Mouse (Mus musculus) small intestine, adult 2 months (tissue): Measurements from ENCODE around the gene Ttc9c. TPM values are rescaled to one million over a fixed set of nuclear protein-coding genes. Genes with fewer than 3 reads are reported as not detected.
"Not testable (repeated sequence)": the region's sequence is repeated elsewhere in the genome, so short reads cannot be mapped to it uniquely, and the experiment has no call there.

Experiments
- H3K27ac ChIP-seq: fragments of 200-500 bp; 2 replicates; pipeline ENCODE4 v1.5.1; 2012; ENCODE audit warnings: low read depth, low read length, control low read depth, inconsistent platforms; ENCODE audit not compliant: insufficient read depth
- H3K27me3 ChIP-seq: fragments of 200-500 bp; 2 replicates; pipeline ENCODE4 v1.6.1; 2012; ENCODE audit warnings: mild to moderate bottlenecking, moderate library complexity, low read length, inconsistent platforms; ENCODE audit not compliant: control insufficient read depth, insufficient read depth
- H3K36me3 ChIP-seq: fragments of 200-500 bp; 2 replicates; pipeline ENCODE4 v1.6.1; 2012; ENCODE audit warnings: mild to moderate bottlenecking, low read length, control low read depth, inconsistent platforms; ENCODE audit not compliant: control insufficient read depth, insufficient read depth
- H3K4me1 ChIP-seq: fragments of 200-500 bp; 2 replicates; pipeline ENCODE4 v1.6.1; 2012; ENCODE audit warnings: low read length, inconsistent platforms, mixed read lengths; ENCODE audit not compliant: control insufficient read depth, insufficient read depth, insufficient read length
- H3K4me3 ChIP-seq: fragments of 200-500 bp; 2 replicates; pipeline ENCODE4 v1.5.1; 2012; ENCODE audit warnings: low read depth, mild to moderate bottlenecking, control low read depth, inconsistent platforms, low read length, moderate library complexity
- CTCF ChIP-seq: fragments of 200-500 bp; IDR thresholded peaks from 2 replicates; pipeline ENCODE4 v1.5.1; 2012; ENCODE audit warnings: low read depth, mild to moderate bottlenecking, control low read depth, inconsistent platforms, low read length, moderate library complexity, mixed read lengths; ENCODE audit not compliant: insufficient replicate concordance, insufficient read length; ENCODE audit errors: extremely low read depth
- POLR2A ChIP-seq: fragments of 200-500 bp; IDR thresholded peaks from 2 replicates; pipeline ENCODE4 v1.6.1; 2012; ENCODE audit warnings: low read depth, mild to moderate bottlenecking, control low read depth, inconsistent platforms, low read length, moderate library complexity
- WGBS: fragments of 180-500 bp; shearing (Covaris S2); methylation state at CpG from one replicate; pipeline ENCODE4 v1.1.7; 2018; 5-methylcytosine and 5-hydroxymethylcytosine counted together
- polyA plus RNA-seq: library from polyadenylated mRNA; depleted of rRNA; stranded (reverse); fragments of >200 nt; gene quantifications from 2 replicates; pipeline ENCODE4 v1.2.3, GENCODE M21; 2012

The Ttc9c gene
- polyA plus RNA-seq, 1 experiment = 8.9 TPM

DNA sequence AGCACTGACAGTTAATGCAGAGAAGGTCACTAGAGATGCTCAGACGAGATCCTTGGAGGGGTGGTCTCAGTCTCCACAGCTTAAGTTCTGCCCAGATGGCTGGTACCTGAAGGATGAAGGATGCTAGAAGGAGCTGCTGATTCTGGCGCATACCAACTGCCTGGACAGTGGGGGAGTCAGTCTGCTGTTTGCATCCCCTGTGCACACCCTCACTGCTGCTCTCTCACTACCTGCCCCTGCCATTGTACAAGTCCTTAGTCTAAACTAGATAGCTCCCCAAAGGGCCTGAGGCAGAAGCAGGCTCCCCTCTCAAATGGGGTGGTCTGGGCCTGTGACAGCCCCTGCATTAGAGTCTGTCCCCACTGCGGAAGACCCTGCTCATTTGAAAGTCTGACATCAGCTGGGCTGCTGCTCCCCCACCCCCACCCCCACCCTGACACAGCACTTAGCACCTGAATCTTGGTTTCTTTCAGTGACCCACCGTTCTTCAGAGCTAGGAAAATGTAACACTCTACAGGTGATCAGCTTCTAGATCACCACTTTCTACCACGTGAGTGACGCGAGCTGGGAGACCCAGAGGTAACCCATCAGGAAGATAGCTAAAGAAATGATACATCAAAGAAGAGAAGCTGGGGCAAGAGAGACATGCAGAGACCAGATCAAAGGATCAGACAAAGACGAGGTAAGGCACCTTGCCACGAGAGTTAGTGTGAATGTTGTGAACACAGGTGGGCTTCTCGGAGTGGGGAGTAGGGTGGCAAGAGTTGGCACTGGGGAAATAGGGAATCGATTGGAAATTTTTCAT is 20.2 kb upstream of the Ttc9c start, which contains the start of gene Gng3:
Gene Gng3, minus strand, starts transcription at position 92 of the 805 bp plus-strand sequence.
- Histone ChIP-seq H3K27me3 (no peaks in the 10 kb centered on the region), H3K4me3 (peak within 1 kb of the TSS; percentile 95), H3K27ac (no peak within 1 kb of the TSS), H3K36me3 (peaks cover 6% of the 10 kb centered on the region), H3K4me1 (peaks cover 14% of the 10 kb centered on the region)
- TF ChIP-seq CTCF (no peak), POLR2A (no peak)
- WGBS = 89% methylated on average over 11 of the region's 11 CpGs

DNA sequence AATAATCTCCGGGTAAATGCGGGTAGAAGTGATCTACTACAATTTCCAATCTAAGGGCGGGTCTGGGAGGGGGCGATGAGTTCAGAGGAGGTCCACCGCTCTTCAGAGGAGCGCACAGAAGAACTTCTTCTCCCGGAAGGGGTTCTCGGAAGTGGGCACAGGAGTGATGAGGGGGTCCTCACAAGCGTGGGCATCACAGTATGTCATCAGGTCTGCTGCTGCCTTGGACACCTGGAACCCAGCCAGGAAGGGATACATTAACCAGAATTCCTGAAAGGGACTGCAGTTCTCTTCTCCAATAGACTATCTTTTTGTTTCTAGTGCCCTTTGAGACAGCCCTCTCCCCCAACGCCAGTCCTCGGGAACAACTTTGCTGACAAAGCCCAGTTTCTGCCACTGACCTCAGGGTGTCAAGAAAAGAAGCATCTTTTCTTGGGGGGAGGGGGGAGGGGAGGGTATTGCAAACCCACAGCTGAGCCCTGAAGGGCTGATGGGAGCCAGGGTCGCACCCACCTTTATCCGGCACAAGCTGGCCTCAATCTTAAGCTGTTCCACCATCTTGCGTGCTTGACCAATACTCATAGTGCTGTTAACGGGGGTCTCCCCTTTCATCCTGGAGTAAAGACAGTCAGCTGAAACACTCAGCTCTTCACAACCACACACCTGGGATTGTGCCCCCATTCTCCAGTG is 19.1 kb upstream of the Ttc9c start:
- Histone ChIP-seq H3K36me3 (peaks cover 10% of the 10 kb centered on the region), H3K4me3 (peak overlapping the region; percentile 95), H3K4me1 (peaks cover 14% of the 10 kb centered on the region), H3K27me3 (no peaks in the 10 kb centered on the region), H3K27ac (no peak overlapping the region)
- TF ChIP-seq CTCF = no peak
- 24% methylated on average over 15 of the region's 15 CpGs for WGBS

DNA sequence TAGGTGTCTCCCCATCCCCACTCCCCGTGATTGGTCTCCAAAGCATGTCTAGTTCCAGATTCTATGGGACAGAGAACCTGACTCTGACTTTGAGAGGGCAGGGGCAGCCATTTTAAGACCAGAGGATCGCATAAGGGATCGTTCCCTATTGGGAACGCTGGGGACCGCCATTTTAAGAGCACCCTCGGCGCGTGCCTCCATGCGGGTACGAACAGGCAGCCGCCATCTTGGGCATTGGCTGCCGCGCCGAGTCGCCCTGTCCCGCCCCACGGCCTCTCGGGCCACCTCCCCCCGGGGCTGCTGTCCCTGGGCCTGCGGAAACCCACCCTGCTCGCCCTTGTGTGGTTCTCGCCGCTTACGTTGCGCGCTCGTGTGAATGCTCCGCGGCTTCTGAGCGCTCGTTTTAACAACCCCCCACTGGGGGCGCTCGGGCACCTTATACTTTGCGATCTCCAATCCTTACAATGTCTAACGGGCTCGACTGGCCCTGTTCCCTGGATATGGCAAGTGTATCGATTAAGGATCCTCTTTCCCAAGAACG is 18.2 kb upstream of the Ttc9c start, which contains the start of gene Bscl2:
Gene Bscl2, plus strand, starts transcription at position 217 of the 541 bp plus-strand sequence.
- peak; percentile 67; the same call in 1 of the 2 replicates for TF ChIP-seq CTCF
- peak; percentile 19 for TF ChIP-seq POLR2A
- Histone ChIP-seq H3K27me3 (no peaks in the 10 kb centered on the region), H3K4me3 (peak within 1 kb of the TSS; percentile 95), H3K36me3 (peaks cover 17% of the 10 kb centered on the region), H3K4me1 (peaks cover 14% of the 10 kb centered on the region), H3K27ac (peak within 1 kb of the TSS; percentile 65)
- WGBS = under 1% methylated on average over 38 of the region's 38 CpGs

DNA sequence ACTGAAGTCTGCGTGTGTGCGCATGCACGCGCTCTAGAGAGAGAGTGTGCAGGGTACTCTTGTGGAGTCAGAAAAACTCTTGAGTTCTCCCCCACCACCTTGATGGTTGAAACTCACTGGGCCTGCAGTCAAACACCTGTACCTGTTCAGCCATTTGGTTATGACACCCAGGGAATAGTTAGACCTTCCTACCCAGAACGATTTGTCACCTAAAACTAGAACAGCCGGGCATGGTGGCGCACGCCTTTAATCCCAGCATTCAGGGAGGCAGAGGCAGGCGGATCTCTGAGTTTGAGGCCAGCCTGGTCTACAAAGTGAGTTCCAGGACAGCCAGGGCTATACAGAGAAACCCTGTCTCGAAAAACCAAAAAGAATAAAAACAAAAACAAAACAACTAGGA is 17.2 kb upstream of the Ttc9c start:
- H3K4me3 ChIP-seq, H3K27me3 ChIP-seq, H3K27ac ChIP-seq: not testable (repeated sequence)
- WGBS = 94% methylated on average over 10 of the region's 10 CpGs
- H3K4me1 ChIP-seq = peaks cover 14% of the 10 kb centered on the region
- peaks cover 27% of the 10 kb centered on the region for H3K36me3 ChIP-seq

DNA sequence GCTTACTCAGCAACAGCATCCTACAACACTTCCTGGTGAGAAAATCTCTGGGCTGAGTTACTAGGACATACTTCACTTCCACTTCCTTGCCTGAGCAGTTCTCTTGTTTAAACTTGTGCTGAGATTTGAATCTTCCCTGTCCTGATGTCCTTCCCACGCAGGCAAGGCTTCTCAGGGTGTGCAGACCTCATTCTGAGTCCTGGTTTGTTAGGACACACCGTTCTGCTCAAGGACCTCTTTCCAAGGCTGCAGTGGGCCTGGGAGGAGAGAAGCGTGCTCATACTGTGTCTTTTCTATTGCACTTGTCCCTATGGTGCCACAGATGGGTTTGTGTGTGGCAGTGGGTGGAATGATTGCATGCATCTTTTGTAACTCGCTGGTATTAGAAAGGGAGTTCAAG is 13.8 kb upstream of the Ttc9c start:
- peaks cover 60% of the 10 kb centered on the region for H3K36me3 ChIP-seq

DNA sequence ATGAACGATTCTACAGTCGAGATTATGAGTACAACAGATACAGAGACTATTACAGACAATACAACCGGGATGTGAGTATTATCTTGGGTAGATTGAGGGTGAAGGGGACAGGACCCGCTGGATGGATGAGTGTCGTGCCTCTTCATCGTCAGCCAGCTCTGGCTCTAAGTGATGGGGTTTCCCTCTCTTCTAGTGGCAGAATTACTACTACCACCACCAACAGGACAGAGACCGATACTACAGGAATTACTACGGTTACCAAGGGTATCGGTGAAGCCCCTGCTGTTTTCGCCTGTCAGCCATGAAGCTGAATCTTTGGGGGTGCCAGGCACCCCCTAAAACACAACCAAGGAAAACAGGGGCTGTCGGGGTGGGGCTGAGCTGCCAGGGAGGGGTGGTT is 12.1 kb upstream of the Ttc9c start:
- Histone ChIP-seq H3K4me3 (no peak overlapping the region), H3K36me3 (peaks cover 73% of the 10 kb centered on the region), H3K27me3 (no peaks in the 10 kb centered on the region), H3K4me1 (no peaks in the 10 kb centered on the region), H3K27ac (no peak overlapping the region)
- no peak for TF ChIP-seq CTCF
- TF ChIP-seq POLR2A = no peak
- 86% methylated on average over 11 of the region's 11 CpGs for WGBS

More for the DNA sequence above, 13.8 kb upstream of the Ttc9c start:
- WGBS = 87% methylated on average over 4 of the region's 4 CpGs
- no peak for TF ChIP-seq CTCF
- TF ChIP-seq POLR2A = no peak
- Histone ChIP-seq H3K27me3 (no peaks in the 10 kb centered on the region), H3K27ac (no peak overlapping the region), H3K4me1 (peaks cover 3% of the 10 kb centered on the region; the same call in 1 of the 2 replicates), H3K4me3 (no peak overlapping the region)

DNA sequence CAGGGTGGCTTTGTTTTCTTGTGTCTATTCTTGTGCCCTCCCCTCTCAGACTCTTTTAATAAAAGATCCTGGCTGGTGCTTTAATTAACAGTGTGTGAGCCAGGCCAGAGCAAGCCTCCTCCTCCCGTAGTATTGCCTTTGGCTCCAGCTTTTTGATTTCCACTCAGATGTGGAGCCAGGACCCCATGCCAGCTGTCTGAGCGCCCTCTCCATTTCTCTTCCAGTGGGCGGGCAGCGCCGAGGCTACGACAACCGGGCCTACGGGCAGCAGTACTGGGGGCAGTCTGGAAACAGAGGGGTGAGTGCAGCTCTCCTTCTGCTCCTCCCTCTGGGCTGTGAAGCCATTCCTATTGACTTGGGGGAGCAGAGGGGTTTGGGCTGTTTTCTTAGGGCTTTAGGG is 11.5 kb upstream of the Ttc9c start:
- H3K4me3 ChIP-seq = no peak overlapping the region
- WGBS = 95% methylated on average over 8 of the region's 8 CpGs
- no peaks in the 10 kb centered on the region for H3K4me1 ChIP-seq
- no peaks in the 10 kb centered on the region for H3K27me3 ChIP-seq
- H3K36me3 ChIP-seq = peaks cover 78% of the 10 kb centered on the region
- no peak for TF ChIP-seq POLR2A
- H3K27ac ChIP-seq = no peak overlapping the region
